Mouse (Mus musculus) left cerebral cortex, postnatal 4 days (tissue): Measurements from ENCODE around the gene Zfp771. TPM values are rescaled to one million over a fixed set of nuclear protein-coding genes. Genes with fewer than 3 reads are reported as not detected.

ENCODE experiments used
- DNase-seq: peaks from one replicate; pipeline ENCODE4 v3.0.0-alpha.2; 2022
- intact Hi-C: fragments of 180-260 bp; cut with DNase I; formaldehyde crosslinking; loops from one replicate; pipeline ENCODE4 v1.15.1; 2025
- total RNA-seq, 2 experiments: library from RNA; stranded (reverse); gene quantifications; 2 replicates each; pipeline ENCODE4 v1.2.3; 2021

The Zfp771 gene
- total RNA-seq = 10 to 100 TPM; 54.9 to 64.5 TPM

DNA sequence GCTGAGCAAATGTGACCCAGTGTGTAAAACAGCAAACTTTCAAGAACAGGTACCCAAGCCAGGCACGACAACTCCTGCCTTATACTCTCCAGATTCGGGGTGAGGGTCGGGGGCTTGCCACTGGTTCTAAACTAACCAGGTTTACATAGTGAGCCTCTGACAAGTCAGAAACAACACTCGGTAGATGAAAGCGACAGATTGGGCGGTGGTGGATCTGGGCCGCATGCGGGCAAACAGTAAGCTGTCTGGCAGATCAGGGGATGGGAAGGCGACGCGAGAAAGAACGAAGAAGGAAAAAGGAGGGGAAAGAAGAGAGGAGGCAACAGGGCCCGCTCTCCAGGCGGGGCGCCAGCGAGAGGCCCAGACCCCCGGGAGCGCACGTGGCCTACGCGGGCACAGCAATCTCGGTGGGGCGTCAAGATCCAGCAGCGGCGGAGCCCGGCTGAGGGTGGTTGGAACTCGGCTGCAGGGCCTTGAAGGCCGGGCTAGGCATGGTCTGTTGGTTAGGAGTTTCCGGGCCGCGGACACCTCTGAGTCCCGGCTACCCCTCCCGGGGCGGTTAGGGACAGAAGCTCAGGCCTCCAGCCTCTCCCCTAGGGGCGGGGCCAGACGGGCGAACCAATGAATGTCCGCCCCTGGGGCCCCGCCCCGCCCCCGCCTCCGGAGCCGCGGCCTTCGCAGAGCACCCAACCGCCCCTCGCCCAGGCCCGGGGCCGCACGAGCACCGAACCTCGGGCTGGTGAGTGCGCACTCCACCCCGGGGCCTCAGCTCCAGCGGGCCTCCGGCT, at the start of gene Zfp771:
TSS of gene Zfp771 (plus strand) at position 405 of the 788 bp plus-strand sequence.
- intact Hi-C loops = no loop called here

GRCm38 (mm10) chr7:127194633-127195029, 49.4 kb upstream of the Zfp771 start:
- no peak for DNase-seq

More for the DNA sequence above, at the start of gene Zfp771:
- DNase-seq = peak; percentile 98

DNA sequence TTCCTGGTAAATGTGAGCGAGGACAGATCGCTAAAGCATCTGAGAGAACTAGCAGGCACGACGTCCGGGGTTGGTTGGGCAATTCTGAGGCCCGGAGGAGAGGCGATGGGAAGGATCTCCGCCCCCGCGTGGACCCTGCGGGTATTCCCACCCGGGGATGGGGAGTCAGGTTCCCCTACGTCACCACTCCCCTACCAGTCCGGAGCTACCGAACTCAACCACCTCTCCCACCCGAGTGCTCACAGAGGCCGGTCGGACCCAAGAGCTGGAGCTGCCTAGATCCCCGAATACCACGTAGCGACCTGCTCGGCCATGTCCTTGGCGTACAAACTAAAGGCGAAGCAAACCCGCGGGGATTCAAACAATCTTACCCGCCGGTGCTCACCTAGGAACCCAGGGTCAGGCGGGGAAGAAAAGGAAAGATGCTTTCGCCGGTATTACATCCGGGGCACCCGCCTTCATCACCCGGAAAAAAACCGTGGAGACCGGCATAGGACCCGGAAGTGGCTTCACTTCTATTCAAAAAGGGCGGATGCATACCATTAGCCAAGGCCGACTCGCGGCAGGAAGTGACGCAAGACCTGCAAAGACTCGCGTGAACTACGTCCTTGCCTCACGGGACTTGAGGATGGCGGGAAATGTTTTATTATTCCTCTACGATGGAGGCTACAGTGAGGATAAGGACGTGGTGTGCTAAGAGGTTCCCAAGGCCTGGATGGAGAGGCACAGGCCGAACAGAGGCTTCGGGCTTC, 48.4 kb upstream of the Zfp771 start, which contains the start of gene Cd2bp2:
TSS of gene Cd2bp2 (minus strand) at position 507 of the 752 bp plus-strand sequence.
- DNase-seq = peak; percentile 96
- intact Hi-C loops = no loop called here

More at GRCm38 (mm10) chr7:127194633-127195029, 49.4 kb upstream of the Zfp771 start:
- intact Hi-C loops = no loop called here

DNA sequence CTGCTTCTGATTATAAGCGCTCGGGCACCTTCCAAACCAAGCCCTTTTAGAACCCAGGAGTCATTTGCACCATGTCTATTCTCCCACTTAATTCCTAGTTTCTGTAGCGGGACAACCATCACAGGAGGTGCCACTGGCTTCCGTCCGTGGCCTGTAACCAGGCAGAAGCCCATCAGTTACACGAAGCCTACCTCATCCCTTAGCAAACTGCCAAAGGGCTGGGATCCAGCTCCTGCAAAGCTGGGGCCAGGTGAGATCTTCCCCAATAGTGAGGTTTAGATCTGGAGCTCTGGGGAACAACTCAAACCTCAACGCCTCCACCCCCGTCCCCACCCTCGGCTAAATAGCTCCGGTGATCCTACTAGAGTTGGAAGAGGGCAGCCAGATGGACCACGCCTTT, 47.6 kb upstream of the Zfp771 start:
- intact Hi-C loops = no loop called here
- DNase-seq = no peak

DNA sequence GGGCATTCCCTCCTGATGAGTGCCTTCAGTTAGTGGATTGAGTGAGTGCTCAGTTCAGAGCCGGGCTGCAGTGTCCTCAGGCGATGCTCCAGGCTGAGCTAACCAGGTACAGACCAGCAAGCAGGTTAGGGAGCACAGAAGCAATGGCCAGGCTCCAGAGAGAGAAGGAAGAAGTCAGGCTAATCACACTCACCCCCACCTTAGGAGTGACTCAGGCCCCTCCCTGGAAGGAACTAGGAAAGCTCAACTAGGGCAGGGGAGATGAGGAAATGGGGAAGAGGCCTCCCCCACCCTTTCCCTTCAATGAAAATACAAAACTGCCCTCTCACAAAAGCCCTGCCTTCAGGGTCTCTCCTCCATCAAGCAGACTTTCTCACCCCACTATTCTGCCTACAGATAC, 37.5 kb upstream of the Zfp771 start:
- intact Hi-C loops = no loop called here
- DNase-seq = no peak

DNA sequence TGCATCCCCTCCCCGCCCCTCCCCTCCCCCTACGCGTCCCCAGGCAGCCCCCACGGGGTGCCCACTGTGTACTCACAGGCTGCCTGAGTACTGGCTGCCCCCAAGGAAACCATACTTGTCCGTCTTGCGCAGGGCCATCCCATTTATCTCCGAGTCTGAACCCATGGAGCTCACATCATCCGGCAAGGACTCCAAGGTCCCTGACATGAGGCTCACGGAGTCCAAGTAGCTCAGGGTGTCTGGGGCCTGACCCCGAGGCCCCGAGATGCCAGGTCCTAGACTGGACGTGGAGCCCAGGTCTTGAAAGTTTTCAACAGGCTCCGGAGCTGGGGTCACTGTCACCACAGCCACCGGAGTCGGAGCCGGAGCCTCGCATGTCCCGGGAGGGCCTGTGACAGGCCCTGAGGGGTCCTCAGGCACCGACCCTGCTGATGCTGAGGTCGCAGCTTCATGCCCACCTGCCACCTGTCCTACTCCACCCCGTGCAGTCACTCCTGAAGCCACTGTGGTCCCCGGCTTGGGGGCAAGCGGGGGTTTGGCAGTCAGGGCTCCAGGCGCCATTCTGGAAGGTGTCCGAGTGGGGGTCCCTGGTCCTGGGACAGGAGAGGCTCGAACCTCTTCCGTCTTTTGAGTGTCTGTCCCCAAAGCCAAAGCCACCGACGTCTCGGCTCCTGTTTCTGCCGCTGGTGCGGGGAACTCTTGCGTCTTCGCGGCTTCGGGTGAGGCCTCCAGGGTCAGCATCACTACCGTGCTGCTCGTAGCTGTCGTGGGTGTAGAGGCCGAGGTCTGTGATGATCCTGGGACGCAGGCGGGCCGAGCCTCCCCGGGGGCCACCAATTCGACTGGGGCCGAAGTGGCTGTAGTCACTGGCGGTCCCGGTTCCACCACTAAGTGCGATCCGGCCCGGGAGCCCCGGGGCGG, 36.4 kb upstream of the Zfp771 start:
- DNase-seq = no peak
- intact Hi-C loops = no loop called here

- intact Hi-C loops = no loop called here
- DNase-seq = no peak
Observed at GRCm38 (mm10) chr7:127208295-127208552, 35.9 kb upstream of the Zfp771 start, which contains the start of gene Tbc1d10b. Gene Tbc1d10b, minus strand, starts transcription at chr7:127208468.

DNA sequence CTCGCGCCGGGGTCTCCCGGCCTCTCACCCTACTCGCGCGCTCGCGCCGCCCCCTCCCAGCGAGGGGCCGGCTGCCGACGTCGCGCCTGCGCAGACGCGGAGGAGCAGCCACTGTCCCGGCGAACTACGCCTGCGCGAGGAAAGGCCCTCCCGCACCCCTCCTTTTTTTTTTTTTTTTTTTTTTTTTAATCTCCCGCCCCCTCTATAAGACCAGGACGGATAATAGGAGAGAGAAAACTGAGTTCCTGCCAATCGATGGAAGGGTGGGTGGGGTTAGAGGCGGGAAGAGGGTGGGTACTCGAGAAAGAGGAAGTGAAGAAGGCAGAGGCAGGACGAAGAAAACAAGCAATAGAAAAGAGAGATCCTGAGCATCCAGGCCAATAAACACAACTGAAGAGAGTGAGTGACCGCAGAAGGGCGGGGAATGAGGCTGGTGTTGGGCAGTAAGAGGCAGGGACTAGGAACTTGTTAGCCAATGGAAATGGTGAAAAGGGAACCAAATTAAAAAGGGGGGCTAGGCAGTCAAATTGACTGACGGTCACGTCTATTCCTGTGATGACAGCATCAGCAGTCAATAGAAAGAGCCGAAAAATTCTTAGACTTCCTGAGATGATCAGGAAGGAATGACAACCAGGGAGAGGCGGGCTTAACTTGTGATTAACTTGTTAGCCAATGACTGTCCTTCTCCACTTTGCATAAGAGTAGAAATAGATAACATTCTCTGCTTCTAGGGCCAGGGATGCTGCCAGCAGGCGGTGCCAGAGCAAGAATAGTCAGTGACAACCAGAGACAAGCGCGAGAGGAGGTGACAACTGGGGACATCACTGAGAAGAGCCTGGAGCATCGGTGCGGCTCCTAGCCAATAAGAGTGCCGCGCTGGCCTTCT, 35.3 kb upstream of the Zfp771 start, which contains the start of gene Mylpf:
TSS of gene Mylpf (plus strand) at position 338 of the 886 bp plus-strand sequence.
- intact Hi-C loops = no loop called here
- peak; percentile 97 for DNase-seq

- intact Hi-C loops = no loop called here
- DNase-seq = no peak
Observed at GRCm38 (mm10) chr7:127209851-127210250, 34.2 kb upstream of the Zfp771 start.

GRCm38 (mm10) chr7:127210266-127210665, 33.8 kb upstream of the Zfp771 start:
- intact Hi-C loops = no loop called here
- no peak for DNase-seq

GRCm38 (mm10) chr7:127211014-127211745, 32.9 kb upstream of the Zfp771 start:
- no peak for DNase-seq
- intact Hi-C loops = no loop called here

- no peak for DNase-seq
- intact Hi-C loops = no loop called here
Observed at GRCm38 (mm10) chr7:127212432-127213250, 31.4 kb upstream of the Zfp771 start.

DNA sequence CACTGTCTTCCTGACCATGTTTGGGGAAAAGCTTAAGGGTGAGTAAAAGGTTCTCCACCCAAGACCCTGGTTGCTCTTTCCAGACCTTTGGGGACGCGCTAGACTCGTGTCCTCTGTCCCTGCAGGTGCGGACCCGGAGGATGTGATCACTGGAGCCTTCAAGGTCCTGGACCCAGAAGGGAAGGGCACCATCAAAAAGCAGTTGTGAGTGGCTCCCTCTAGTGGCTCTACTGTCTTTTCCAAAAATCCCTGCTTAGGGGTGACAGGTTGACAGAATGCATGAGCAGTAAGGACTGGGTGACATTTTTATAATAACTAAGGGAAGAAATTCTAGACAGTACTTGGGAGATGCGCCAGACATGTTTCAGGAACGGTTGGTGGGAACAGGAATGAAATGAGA, 30.6 kb upstream of the Zfp771 start:
- intact Hi-C loops = no loop called here
- DNase-seq = no peak

DNA sequence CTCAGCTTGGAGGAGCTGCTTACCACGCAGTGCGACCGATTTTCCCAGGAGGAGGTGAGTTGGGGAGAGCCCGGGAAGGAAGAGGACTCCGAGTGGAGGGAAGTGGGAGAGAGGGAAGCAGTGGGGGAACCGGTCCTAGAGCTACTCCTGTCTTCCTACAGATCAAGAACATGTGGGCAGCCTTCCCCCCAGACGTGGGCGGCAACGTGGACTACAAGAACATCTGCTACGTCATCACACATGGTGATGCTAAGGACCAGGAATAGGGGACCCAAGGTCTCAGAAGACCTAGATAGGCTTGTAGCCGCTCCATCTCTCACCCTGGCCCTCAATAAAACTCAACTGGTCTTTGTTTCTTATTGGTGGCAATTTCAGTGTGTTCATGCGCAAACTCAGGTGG, 30.1 kb upstream of the Zfp771 start:
- intact Hi-C loops = no loop called here
- no peak for DNase-seq

- intact Hi-C loops = no loop called here
- no peak for DNase-seq
Observed at GRCm38 (mm10) chr7:127214521-127214920, 29.6 kb upstream of the Zfp771 start.

DNA sequence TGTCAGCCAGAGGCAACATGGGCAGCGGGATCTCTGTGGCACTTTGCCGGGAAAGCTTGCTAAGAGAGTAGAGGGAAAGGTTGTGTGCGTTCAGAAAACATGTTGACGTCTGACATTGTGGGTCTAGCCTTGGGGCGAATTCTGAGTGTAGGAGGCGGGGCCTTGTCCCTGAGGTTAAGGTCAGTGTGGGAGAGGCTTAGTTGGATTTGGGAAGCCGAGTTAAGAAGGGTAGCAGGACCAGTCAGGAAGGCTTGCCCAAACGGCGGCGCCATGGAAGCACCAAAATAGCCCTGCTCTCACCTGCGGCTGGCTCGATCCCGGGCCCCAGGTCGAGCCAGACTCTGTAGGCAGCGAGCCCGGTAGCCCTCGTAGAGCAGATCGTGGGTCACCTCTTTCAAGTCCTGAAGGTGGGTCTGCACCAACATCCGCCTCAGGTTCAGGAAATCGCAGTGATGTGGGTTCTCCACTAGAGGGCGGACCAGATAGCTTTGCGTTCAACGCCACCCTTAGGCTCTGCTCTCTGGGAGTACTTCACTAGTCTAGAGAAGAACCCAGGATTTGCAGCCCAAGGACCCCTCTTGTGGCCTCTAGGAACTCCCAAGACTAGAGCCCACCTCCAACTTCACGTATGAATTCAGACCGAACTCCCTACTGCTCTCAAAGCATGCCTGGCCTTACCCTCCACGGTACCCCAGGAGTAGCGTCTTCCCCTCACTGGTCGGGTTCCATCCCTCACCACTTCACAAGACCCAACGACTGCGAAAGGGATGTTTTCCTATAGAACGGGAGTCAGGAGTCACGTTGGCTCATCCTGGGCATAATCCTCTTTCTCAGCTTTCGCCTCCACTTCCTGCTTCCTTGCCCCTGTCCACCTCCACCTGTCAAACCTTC, 28.8 kb upstream of the Zfp771 start:
- peak; percentile 45 for DNase-seq
- intact Hi-C loops = no loop called here

- intact Hi-C loops = no loop called here
- no peak for DNase-seq
Observed at GRCm38 (mm10) chr7:127216307-127216706, 27.8 kb upstream of the Zfp771 start.
